Mouse (Mus musculus) CD4-positive naive resting alpha-beta T cell, adult 57 days (primary cell): ENCODE results near the gene L2hgdh. TPM values are rescaled to one million over a fixed set of nuclear protein-coding genes. Genes with fewer than 3 reads are reported as not detected.

Source experiments
- total RNA-seq: library from RNA; stranded (reverse); gene quantifications from one replicate; pipeline ENCODE4 v1.2.4, GENCODE M21; 2023

Gene L2hgdh
- total RNA-seq: 7.1 TPM

DNA sequence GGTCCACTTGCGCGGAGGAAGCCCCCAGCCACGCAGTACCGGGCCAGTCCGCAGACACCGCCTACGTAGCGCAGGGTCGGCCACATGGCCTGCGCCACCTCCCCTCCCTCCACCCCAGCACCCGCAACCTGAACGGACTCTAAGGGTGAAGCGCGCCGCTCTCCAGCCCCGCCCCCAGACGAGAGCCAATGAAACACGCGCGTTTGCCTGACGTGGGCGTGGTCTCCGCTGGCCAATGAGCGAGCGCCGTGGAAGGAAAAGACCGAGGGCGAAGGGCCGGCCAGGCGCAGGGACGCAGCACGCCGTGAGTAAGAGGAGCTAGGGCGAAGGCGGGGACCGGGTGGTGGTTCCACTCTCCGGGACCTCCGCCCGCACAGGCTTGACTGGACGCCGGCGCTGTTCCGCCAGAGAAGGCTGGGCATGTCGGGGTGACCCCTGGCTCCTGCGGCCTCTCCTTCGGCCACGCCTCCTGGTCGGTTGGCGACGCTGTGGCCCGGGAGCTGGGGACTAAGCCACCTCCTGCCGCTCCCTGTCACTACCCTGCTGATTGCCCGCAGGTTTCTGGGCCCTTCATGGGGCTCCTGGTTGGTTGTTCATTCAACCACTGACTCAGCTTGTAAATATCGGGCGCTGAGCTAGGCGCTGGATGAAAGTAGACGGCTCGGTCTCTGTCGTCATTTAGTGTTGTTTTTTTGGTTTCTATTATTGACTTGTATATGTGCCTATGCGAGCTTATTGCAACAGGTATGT is at the start of gene L2hgdh, which contains the start of gene Atp5s:
L2hgdh (minus strand) TSS at position 163 of the 750 bp plus-strand sequence.
Atp5s (plus strand) TSS at position 240 of the 750 bp plus-strand sequence.

GRCm38 (mm10) chr12:69681566-69682061 is 43.1 kb downstream of the L2hgdh start, which contains the start of gene Sos2:
Sos2 (minus strand) TSS chr12:69681852.

Other genes starting within 250 kb of the L2hgdh start
- gene Vcpkmt, start 141.8 kb downstream of the L2hgdh start, total RNA-seq: 15.2 TPM
- 37.6 TPM for gene Sos2, start 43.0 kb downstream of the L2hgdh start, total RNA-seq
- gene Atp5s, start 77 bp upstream of the L2hgdh start, total RNA-seq: 9.6 TPM
- 0.35 TPM for gene Cdkl1, start 66.4 kb upstream of the L2hgdh start, total RNA-seq
- 0.92 TPM for gene Atl1, start 167.7 kb upstream of the L2hgdh start, total RNA-seq
- 17.3 TPM for gene Map4k5, start 168.3 kb upstream of the L2hgdh start, total RNA-seq